Mouse (Mus musculus) telencephalon, adult 2 months (tissue): ENCODE measurements at regions not wholly inside any gene's neighbourhood (a gene's known extent, or its start where the extent isn't known, plus 50 kb on each side); places are given as distances from the start of the nearest gene placed in this dataset.

ENCODE experiments used
- DNase-seq: peaks from one replicate; pipeline ENCODE4 v3.0.0-alpha.2; 2011; ENCODE audit warnings: low read depth, low spot score

DNA sequence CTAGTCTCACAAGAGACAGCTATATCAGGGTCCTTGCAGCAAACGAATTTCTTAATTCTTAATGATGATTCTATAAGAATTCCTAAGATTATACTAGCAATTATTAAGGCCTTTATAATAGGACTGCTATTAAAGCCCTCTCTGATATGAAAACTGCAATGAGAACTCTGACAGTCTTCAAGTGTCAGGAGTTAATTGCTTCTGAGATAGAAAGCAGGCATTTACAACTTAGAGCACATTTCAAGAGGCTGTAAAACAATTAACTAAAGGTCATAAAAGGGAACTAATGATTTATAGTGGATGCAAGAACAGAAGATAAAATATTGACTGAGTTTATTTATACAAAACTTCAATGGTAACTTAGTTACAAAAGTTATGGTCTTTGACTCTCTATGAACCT, 84.9 kb upstream of the Phlpp1 start:
- no peak for DNase-seq

DNA sequence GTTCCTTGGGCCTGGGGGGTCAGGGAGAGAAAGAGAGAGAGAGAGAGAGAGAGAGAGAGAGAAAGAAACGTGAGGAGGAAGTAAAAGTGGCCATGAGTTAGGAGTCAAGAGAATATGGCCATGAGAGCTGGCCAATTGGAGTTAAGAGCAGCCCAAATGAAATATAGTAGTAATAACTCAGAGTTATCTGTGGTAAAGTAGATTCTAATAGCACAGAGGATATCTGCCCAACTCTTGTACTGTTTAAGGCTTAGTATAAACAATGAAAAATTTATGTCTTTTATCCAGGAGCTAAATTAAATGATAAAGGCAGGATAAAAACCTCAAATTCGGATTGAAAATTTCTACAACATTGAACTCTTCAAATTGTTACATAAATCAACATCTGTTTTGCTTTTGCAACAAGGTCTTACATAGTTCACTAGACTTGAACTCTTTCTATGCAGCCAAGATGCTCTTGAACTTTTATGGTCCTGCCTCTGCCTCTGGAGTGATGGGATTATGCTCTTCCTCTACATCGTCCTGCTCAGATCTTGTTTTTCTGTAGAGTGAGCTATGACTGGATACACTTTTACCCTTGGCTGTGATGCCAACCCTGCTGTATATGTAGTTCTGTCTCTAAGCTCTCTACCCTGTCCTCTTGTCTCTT, 78.5 kb upstream of the Phlpp1 start:
- no peak for DNase-seq

DNA sequence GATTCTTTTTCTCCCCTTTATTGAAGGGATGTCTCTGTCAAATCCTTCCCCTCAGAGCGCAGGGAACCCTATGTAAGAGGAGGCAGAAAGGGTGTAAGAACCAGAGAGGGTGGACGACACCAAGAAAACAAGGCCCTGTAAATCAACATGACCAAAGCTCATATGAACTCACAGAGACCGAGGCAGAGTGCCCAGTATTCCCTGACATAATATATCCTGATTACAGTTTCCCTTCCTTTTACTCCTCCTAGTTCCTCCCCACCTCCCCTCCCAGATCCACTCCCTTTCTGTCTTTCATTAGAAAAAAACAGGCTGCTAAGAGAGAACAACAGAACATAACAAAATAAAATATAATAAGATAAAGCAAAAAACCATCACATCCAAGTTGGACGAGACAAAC, 77.7 kb upstream of the Phlpp1 start:
- DNase-seq: no peak

DNA sequence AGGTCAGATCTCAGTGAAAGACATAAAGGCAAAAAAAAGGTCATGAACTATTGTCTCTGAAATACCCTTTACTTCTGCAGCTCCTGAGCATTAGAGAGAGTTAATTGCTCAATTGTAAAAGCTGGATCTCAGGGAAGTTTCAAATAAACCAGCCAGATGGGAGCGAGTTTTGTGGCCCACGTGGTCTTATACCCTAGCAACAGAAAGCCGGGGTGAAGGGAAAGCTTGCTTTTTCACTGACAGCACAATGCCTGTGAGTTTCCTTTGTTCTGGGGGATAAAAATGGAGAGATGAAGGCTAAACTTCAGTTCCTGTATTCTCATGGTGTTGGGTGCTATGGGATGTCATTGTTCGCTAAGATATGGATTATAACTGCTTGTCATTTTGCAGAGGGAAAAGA, 75.2 kb upstream of the Phlpp1 start:
- peak; percentile 52 for DNase-seq

DNA sequence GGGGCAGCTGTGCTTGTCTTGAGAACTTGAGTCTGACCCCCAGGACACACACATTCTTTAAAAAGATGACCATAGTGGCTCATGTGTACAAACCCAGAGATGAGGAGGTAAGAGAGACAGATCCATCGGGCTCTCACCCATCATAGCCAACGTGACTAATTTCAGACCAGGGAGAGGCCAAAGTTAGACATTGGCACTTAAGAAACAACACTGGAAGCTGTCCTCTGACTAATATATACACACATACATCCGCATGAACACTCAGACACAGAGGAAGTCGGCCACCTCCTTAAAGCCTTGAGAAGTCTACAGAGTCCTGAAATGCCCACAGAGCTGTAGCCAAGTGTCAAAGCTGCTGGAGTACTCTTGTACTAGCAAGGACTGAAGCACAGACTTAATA, 74.4 kb upstream of the Phlpp1 start:
- no peak for DNase-seq

DNA sequence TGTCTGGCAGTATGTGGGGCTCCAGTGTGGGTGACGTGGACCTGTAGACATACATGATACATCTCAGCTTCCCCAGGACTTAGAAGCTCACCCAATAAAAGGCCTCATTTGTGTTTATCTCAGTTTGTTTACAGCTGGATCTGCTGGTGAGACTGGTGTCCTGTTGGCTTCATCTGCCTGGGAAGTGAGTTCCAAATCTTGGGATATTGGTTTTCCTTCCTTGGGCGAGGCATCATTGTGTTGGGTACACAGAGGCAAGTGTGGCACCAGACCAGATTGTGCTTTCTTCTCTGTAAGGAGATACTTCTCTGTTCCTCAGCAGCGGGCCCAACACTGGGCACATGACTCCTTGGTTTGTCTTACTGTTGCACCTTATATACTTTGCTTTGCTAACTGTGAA, 70.9 kb upstream of the Phlpp1 start:
- no peak for DNase-seq

DNA sequence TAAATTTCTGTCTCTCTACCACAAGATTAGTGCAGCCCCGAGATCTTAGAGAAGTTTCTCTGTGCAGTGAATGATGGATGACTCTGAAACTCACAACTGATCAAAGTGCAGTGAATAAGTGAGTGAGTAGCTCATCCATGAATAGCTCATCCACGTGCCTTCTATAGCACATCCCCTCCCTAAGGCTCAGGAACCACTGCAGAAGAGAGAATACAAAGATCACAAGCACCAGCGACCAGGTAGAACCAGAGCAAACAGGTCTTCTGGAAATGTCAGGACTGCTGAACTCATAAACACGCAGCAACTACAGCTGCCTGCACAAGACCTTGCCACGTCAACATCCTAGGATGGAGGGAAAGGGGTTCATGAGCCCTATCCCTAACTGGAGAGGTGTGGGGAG, 69.0 kb upstream of the Phlpp1 start:
- DNase-seq: no peak

DNA sequence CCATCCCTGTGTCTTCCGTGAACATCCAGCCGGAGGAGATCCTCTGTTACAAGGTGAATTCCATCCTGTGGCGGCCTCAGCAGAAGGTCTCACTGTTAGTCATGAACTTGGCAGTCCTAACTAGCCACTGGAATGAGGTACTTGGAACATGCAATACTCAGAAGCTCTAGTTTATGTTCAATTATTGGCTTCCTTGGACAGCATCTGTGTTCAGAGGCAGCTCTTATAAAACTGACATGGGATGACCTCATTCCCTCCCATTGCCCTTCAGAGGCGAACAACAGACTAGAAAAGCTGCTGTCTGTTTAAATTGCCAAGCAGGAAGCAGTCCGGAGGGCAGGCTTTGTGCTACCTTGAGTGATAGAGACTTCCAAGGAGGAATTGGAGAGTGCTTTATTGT, 62.5 kb upstream of the Phlpp1 start:
- no peak for DNase-seq
